Mouse (Mus musculus): Measurements from ENCODE around the gene Akap2. TPM values are rescaled to one million over a fixed set of nuclear protein-coding genes. Genes with fewer than 3 reads are reported as not detected.

Gene Akap2
- polyA plus RNA-seq, 1 experiment from 2014 or later = 27.8 TPM

DNA sequence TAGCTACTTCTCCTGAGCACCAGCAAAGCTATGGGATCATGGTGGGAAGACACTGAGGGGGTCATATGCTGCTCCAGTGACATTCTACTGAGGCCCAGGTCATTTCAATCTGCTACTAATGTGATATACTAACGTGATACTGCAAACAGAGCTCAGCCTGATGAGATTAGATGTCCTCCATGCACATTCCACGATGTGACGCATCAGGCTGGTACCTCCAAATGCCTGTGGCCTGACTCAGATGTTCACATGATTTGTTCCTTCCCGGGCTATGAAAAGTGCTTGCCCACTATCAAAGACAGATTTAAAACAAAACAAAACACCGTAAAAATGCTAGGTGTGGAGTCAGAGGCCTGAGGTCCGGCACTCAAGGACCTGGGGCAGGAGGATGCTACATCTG lies 87.4 kb downstream of the Akap2 start:
- ATAC-seq (replicated peaks; ENCODE audit: low FRiP score) = no peak
- H3K27me3 ChIP-seq = no peaks in the 10 kb centered on the region
- no peak overlapping the region for H3K9ac ChIP-seq
- H3K36me3 ChIP-seq = no peaks in the 10 kb centered on the region
- 0 out of 2 replicates have a peak overlapping the region, but pooled peaks have one; percentile 3 for H3K27ac ChIP-seq
- H3K4me1 ChIP-seq = peaks cover 6% of the 10 kb centered on the region
- no peak overlapping the region for H3K4me2 ChIP-seq
- no peak overlapping the region for H3K4me3 ChIP-seq (replicated peaks)
- 41% methylated on average over 6 of the region's 6 CpGs for WGBS
- H3K9me3 ChIP-seq (replicated peaks) = no peaks in the 10 kb centered on the region

DNA sequence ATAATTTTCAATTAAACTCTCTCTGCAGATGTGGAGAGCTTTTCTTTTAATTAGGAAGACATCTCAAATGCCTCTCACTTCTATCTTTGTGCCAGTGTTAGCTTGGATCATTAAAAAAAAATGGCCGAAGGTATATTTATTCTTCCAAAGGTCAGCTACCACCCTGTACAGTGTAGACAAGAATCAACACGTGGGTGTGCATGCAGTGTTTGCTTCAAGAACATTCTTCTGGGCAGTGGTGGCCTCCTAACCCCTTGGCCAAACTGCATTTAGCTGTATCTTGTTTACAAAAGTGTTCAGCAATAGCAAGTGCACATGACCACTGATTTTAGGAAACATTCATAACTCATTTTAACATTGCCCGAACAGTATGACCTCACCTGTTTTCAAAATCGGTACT lies 92.0 kb downstream of the Akap2 start:
- no peak overlapping the region for H3K9ac ChIP-seq
- H3K36me3 ChIP-seq = no peaks in the 10 kb centered on the region
- 60% methylated on average over 4 of the region's 4 CpGs for WGBS
- H3K4me1 ChIP-seq = peaks cover 17% of the 10 kb centered on the region
- no peaks in the 10 kb centered on the region for H3K27me3 ChIP-seq
- no peaks in the 10 kb centered on the region for H3K9me3 ChIP-seq (replicated peaks)
- ATAC-seq (replicated peaks; ENCODE audit: low FRiP score) = no peak
- no peak overlapping the region for H3K4me3 ChIP-seq (replicated peaks)
- no peak overlapping the region for H3K4me2 ChIP-seq
- no peak overlapping the region for H3K27ac ChIP-seq

DNA sequence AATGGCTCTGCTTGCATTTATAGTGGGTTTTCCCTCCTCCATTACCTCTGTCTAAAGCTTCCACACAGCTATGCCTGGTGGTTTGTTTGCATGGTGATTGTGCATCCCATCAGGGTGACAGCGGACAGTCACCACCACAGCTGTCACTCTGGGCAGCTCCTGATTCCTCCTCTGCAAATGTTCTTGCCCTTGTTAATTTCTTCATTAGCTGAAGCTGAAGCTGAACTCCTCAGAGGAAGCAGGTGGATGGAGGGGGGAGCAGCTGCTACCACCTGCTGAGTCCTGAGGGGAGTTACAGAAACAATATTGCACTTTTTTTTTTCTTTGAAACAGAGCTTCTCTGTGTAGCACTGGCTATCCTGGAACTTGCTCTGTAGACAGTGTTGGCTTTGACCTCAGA lies 94.6 kb downstream of the Akap2 start:
- ATAC-seq (replicated peaks; ENCODE audit: low FRiP score) = no peak
- Histone ChIP-seq H3K27me3 (no peaks in the 10 kb centered on the region), H3K9ac (no peak overlapping the region), H3K27ac (no peak overlapping the region), H3K36me3 (no peaks in the 10 kb centered on the region), H3K4me1 (peaks cover 17% of the 10 kb centered on the region), H3K9me3 (replicated peaks) (no peaks in the 10 kb centered on the region), H3K4me2 (no peak overlapping the region), H3K4me3 (replicated peaks) (no peak overlapping the region)
- 84% methylated on average over 1 of the region's 1 CpGs for WGBS

- ATAC-seq (replicated peaks; ENCODE audit: low FRiP score) = no peak; the same call in 1 of the 2 replicates
- no peaks in the 10 kb centered on the region for H3K36me3 ChIP-seq
- no peak overlapping the region for H3K4me2 ChIP-seq
- no peak overlapping the region for H3K4me3 ChIP-seq (replicated peaks)
- no peak overlapping the region for H3K9ac ChIP-seq
- H3K27ac ChIP-seq = peak overlapping the region; percentile 38
- no peaks in the 10 kb centered on the region for H3K27me3 ChIP-seq
- peaks cover 17% of the 10 kb centered on the region for H3K4me1 ChIP-seq
- no peaks in the 10 kb centered on the region for H3K9me3 ChIP-seq (replicated peaks)
- WGBS = 30% methylated on average over 7 of the region's 7 CpGs
Observed at GRCm38 (mm10) chr4:57812916-57813575, 95.6 kb downstream of the Akap2 start.

GRCm38 (mm10) chr4:57813576-57813945 lies 96.1 kb downstream of the Akap2 start:
- Histone ChIP-seq H3K4me2 (no peak overlapping the region), H3K9me3 (replicated peaks) (no peaks in the 10 kb centered on the region), H3K27ac (peak overlapping the region; percentile 38; the same call in 1 of the 2 replicates), H3K9ac (no peak overlapping the region), H3K4me3 (replicated peaks) (no peak overlapping the region), H3K4me1 (peaks cover 17% of the 10 kb centered on the region), H3K36me3 (no peaks in the 10 kb centered on the region), H3K27me3 (no peaks in the 10 kb centered on the region)
- WGBS = 83% methylated on average over 4 of the region's 4 CpGs
- ATAC-seq (replicated peaks; ENCODE audit: low FRiP score) = no peak

- peak; percentile 60; the same call in 1 of the 2 replicates for ATAC-seq (replicated peaks; ENCODE audit: low FRiP score)
- no peak overlapping the region for H3K27ac ChIP-seq
- WGBS = 69% methylated on average over 2 of the region's 2 CpGs
Observed at GRCm38 (mm10) chr4:57815355-57815754, 97.9 kb downstream of the Akap2 start.

DNA sequence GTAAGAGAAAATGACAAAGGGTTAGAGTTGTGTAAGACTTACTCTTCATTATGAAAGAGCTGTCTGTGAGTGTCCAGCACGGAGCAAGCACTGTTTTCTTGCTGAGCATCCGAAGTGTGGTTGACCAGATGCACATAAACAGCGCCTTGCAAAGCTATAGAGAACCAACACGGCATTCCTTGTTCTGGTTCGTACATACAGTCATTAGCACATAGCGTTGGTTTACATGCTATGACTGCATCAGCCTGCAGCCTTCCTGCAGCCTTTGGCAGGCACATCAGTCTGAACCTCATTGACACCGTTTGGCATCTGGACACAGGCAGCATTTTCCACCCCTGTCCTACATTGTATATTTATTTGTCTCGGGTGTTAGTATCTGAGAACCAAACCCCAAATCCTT lies 98.7 kb downstream of the Akap2 start:
- H3K36me3 ChIP-seq = no peaks in the 10 kb centered on the region
- H3K4me1 ChIP-seq = peaks cover 17% of the 10 kb centered on the region
- ATAC-seq (replicated peaks; ENCODE audit: low FRiP score) = no peak
- H3K27ac ChIP-seq = no peak overlapping the region
- no peak overlapping the region for H3K4me2 ChIP-seq
- H3K27me3 ChIP-seq = no peaks in the 10 kb centered on the region
- no peaks in the 10 kb centered on the region for H3K9me3 ChIP-seq (replicated peaks)
- 90% methylated on average over 8 of the region's 8 CpGs for WGBS
- H3K9ac ChIP-seq = no peak overlapping the region
- H3K4me3 ChIP-seq (replicated peaks) = no peak overlapping the region

More at GRCm38 (mm10) chr4:57815355-57815754, 97.9 kb downstream of the Akap2 start:
- Histone ChIP-seq H3K4me3 (replicated peaks) (no peak overlapping the region), H3K9ac (no peak overlapping the region), H3K36me3 (no peaks in the 10 kb centered on the region), H3K4me2 (no peak overlapping the region), H3K4me1 (peaks cover 17% of the 10 kb centered on the region), H3K27me3 (no peaks in the 10 kb centered on the region), H3K9me3 (replicated peaks) (no peaks in the 10 kb centered on the region)

DNA sequence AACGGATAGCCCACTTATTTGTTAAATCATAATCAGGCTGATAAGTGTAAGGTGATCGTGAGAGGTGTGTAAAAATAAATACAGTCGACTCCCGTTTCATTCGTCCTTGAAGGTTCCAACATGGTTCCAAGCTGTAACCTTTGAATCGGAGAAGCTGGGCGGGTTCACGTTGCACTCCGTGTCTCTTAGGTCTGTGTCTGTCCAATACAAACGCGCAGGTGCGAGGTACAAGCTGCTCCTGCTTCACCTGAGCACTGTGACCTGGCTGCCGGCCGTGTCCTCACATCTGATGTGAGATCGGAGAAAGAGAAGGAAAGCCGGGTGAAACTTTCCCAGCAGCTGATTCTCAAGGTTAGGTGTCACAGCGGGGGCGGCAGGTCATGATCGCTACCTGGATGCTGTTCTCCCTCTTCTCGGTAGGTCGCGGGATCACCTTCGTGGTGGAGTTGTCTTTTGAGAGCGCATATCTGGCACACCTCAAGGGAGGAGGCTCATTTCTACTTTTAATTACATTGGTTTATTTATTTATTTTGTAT lies 103.5 kb downstream of the Akap2 start:
- 82% methylated on average over 24 of the region's 24 CpGs for WGBS
- H3K4me1 ChIP-seq = peaks cover 26% of the 10 kb centered on the region
- H3K4me3 ChIP-seq (replicated peaks) = no peak overlapping the region
- no peak overlapping the region for H3K4me2 ChIP-seq
- H3K36me3 ChIP-seq = no peaks in the 10 kb centered on the region
- H3K9ac ChIP-seq = no peak overlapping the region
- H3K27me3 ChIP-seq = no peaks in the 10 kb centered on the region
- no peak for ATAC-seq (replicated peaks; ENCODE audit: low FRiP score)
- H3K9me3 ChIP-seq (replicated peaks) = no peaks in the 10 kb centered on the region
- no peak overlapping the region for H3K27ac ChIP-seq

DNA sequence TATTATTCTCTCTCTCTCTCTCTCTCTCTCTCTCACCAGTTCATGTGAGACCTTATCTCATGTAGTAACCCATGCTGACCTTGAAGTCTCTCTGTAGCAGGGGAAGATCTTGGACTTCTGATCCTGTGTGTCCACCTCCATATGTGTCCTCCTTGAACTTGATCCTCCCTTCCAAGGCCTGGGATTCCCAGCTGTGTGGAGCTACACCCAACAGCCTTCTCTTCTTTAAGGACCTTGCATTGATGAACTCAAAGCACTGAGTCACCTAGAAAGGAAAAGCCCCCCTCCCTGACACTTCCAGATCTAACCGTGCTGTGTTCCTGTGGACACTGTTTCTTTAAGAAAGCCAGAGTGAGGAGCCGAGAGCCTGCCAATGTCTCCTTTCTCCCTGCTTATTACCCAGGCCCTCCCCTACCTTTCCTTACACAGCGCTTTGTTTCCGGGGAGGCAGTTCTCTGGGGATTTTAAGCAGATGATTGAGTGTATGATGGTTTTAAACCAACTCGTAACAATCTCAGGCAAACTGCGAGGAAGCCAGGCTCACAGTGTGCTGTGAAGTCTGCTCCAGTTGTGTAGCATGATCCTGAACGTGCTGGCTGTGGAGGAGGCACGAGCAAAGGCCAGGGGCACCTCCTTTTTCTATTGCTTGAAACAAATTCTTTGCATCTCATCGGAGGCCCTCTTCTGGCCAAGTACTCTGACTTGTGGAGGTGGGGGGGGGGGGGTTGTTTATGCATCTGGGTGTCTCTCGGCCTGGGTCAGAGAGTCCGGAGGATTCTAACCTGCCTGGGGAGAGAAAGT lies 104.3 kb downstream of the Akap2 start:
- Histone ChIP-seq H3K27ac (peak overlapping the region; percentile 74), H3K27me3 (no peaks in the 10 kb centered on the region), H3K36me3 (no peaks in the 10 kb centered on the region), H3K9ac (0 out of 2 replicates have a peak overlapping the region, but pooled peaks have one; percentile 26), H3K4me3 (replicated peaks) (no peak overlapping the region), H3K4me1 (peaks cover 28% of the 10 kb centered on the region), H3K9me3 (replicated peaks) (no peaks in the 10 kb centered on the region), H3K4me2 (peak overlapping the region; percentile 40)
- ATAC-seq (replicated peaks; ENCODE audit: low FRiP score) = peak; percentile 56
- 7% methylated on average over 11 of the region's 11 CpGs for WGBS

- H3K9me3 ChIP-seq (replicated peaks) = no peaks in the 10 kb centered on the region
- H3K9ac ChIP-seq = no peak overlapping the region
- H3K36me3 ChIP-seq = no peaks in the 10 kb centered on the region
- H3K27ac ChIP-seq = no peak overlapping the region
- no peak for ATAC-seq (replicated peaks; ENCODE audit: low FRiP score)
- no peaks in the 10 kb centered on the region for H3K27me3 ChIP-seq
- no peak overlapping the region for H3K4me2 ChIP-seq
- WGBS = 90% methylated on average over 5 of the region's 5 CpGs
- peaks cover 28% of the 10 kb centered on the region for H3K4me1 ChIP-seq
- no peak overlapping the region for H3K4me3 ChIP-seq (replicated peaks)
Observed at GRCm38 (mm10) chr4:57822641-57823040, 105.2 kb downstream of the Akap2 start.

GRCm38 (mm10) chr4:57824626-57825240 lies 107.3 kb downstream of the Akap2 start:
- peaks cover 36% of the 10 kb centered on the region for H3K4me1 ChIP-seq
- no peak for ATAC-seq (replicated peaks; ENCODE audit: low FRiP score)
- no peak overlapping the region for H3K4me3 ChIP-seq (replicated peaks)
- WGBS = 32% methylated on average over 8 of the region's 8 CpGs
- H3K4me2 ChIP-seq = no peak overlapping the region
- no peaks in the 10 kb centered on the region for H3K27me3 ChIP-seq
- no peak overlapping the region for H3K9ac ChIP-seq
- H3K27ac ChIP-seq = no peak overlapping the region
- H3K36me3 ChIP-seq = no peaks in the 10 kb centered on the region
- H3K9me3 ChIP-seq (replicated peaks) = no peaks in the 10 kb centered on the region

DNA sequence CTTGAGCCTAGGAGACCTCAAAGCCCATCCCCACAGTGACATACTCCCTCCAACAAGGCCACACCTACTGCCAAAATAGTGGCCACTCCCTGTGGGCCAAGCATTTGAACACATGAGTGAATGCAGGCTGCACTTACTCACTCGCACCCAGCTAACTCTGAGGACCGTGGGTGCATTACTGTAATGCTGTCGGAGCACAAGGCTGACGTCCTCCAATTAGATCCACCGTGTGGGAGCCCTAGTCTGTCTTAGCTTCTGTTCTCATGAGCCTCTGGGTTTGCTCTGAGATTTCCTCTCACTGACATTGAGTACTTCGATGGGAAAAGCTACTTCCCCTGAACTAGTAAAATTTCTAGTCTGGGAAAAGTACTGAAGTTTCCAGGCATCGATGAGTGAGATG lies 108.8 kb downstream of the Akap2 start:
- WGBS = 75% methylated on average over 7 of the region's 7 CpGs
- Histone ChIP-seq H3K27ac (no peak overlapping the region), H3K4me3 (replicated peaks) (no peak overlapping the region), H3K36me3 (no peaks in the 10 kb centered on the region), H3K27me3 (no peaks in the 10 kb centered on the region), H3K9ac (no peak overlapping the region), H3K4me1 (peaks cover 36% of the 10 kb centered on the region), H3K9me3 (replicated peaks) (no peaks in the 10 kb centered on the region), H3K4me2 (no peak overlapping the region)
- ATAC-seq (replicated peaks; ENCODE audit: low FRiP score) = no peak

Data from kidney, embryonic 15.5 days (tissue).